Mouse (Mus musculus) layer of hippocampus, postnatal 25 days (tissue): ENCODE results near the gene Hist2h2ab. TPM values are rescaled to one million over a fixed set of nuclear protein-coding genes. Genes with fewer than 3 reads are reported as not detected.
"Not testable (repeated sequence)": the region's sequence is repeated elsewhere in the genome, so short reads cannot be mapped to it uniquely, and the experiment has no call there.

ENCODE experiments used
- DNase-seq, 2 experiments: peaks; one replicate each; pipeline ENCODE4 v3.0.0; 2022; ENCODE audit warnings: mixed read lengths in 2 of 2, low spot score in 1 of 2; ENCODE audit errors: extremely low spot score in 1 of 2
- total RNA-seq, 2 experiments: library from RNA; stranded (reverse); gene quantifications; 2 replicates each; pipeline ENCODE4 v1.2.3; 2021

Hist2h2ab gene
- total RNA-seq, 2 experiments from 2014 or later, result 8.5 to 9.2 TPM

GRCm38 (mm10) chr3:96197129-96197749 lies 22.4 kb upstream of the Hist2h2ab start:
- peak; percentile 81 to 83 for DNase-seq

- DNase-seq, result no peak
These were observed 21.5 kb upstream of the Hist2h2ab start for GRCm38 (mm10) chr3:96198181-96198580.

- not testable (repeated sequence) for DNase-seq
These were observed 20.9 kb upstream of the Hist2h2ab start for GRCm38 (mm10) chr3:96198601-96199251.

GRCm38 (mm10) chr3:96199731-96200130 lies 19.9 kb upstream of the Hist2h2ab start:
- no peak for DNase-seq

GRCm38 (mm10) chr3:96207819-96208218 lies 11.8 kb upstream of the Hist2h2ab start:
- DNase-seq, result no peak

- no peak for DNase-seq
These were observed 10.4 kb upstream of the Hist2h2ab start for GRCm38 (mm10) chr3:96209242-96209641.

GRCm38 (mm10) chr3:96219191-96219641 lies 449 bp upstream of the Hist2h2ab start:
- no peak for DNase-seq

- DNase-seq, result not testable (repeated sequence)
These were observed 583 bp downstream of the Hist2h2ab start for GRCm38 (mm10) chr3:96220131-96220764.

- DNase-seq, result peak; percentile 65 to 81
These were observed 1.3 kb downstream of the Hist2h2ab start, which contains the start of the genes Hist2h2ac and Hist2h2be for GRCm38 (mm10) chr3:96220765-96221639. TSS of gene Hist2h2ac (minus strand) at chr3:96220880. TSS of gene Hist2h2be (plus strand) at chr3:96221119.

- DNase-seq, result no peak
These were observed 2.0 kb downstream of the Hist2h2ab start for GRCm38 (mm10) chr3:96221640-96222038.

GRCm38 (mm10) chr3:96222774-96223173 lies 3.1 kb downstream of the Hist2h2ab start:
- no peak for DNase-seq

GRCm38 (mm10) chr3:96225421-96225820 lies 5.8 kb downstream of the Hist2h2ab start:
- no peak for DNase-seq

- no peak for DNase-seq
These were observed 7.3 kb downstream of the Hist2h2ab start for GRCm38 (mm10) chr3:96226695-96227648.

- DNase-seq, result no peak
These were observed 9.2 kb downstream of the Hist2h2ab start for GRCm38 (mm10) chr3:96228828-96229227.

- DNase-seq, result no peak
These were observed 10.7 kb downstream of the Hist2h2ab start for GRCm38 (mm10) chr3:96230404-96230803.

- no peak for DNase-seq
These were observed 11.5 kb downstream of the Hist2h2ab start for GRCm38 (mm10) chr3:96230910-96231757.

- no peak for DNase-seq
These were observed 12.1 kb downstream of the Hist2h2ab start for GRCm38 (mm10) chr3:96231758-96232120.

GRCm38 (mm10) chr3:96234914-96235313 lies 15.2 kb downstream of the Hist2h2ab start:
- DNase-seq, result no peak
